Mouse (Mus musculus) kidney, embryonic 16.5 days (tissue): ENCODE measurements around the gene Met. TPM values are rescaled to one million over a fixed set of nuclear protein-coding genes. Genes with fewer than 3 reads are reported as not detected.

Experiments
- ATAC-seq: fragments of 200-750 bp; cut with Nextera tagmentation; 2 replicates; pipeline ENCODE4 v1.8.0; 2017; ENCODE audit warnings: moderate TSS enrichment; ENCODE audit not compliant: low FRiP score, low TSS enrichment
- H3K27ac ChIP-seq: fragments of 300-500 bp; sonication (generic); 2 replicates; pipeline ENCODE4 v1.5.1; 2014; ENCODE audit warnings: low read length
- H3K27me3 ChIP-seq: fragments of 300-500 bp; sonication (generic); 2 replicates; pipeline ENCODE4 v1.6.1; 2014; ENCODE audit warnings: low read length, control low read depth, mixed read lengths; ENCODE audit not compliant: insufficient read depth
- H3K36me3 ChIP-seq: fragments of 300-500 bp; sonication (generic); 2 replicates; pipeline ENCODE4 v1.6.1; 2014; ENCODE audit warnings: low read length, control low read depth, mixed read lengths; ENCODE audit not compliant: insufficient read depth
- H3K4me1 ChIP-seq: fragments of 300-500 bp; sonication (generic); 2 replicates; pipeline ENCODE4 v1.6.1; 2014; ENCODE audit warnings: low read length, control low read depth, mixed read lengths; ENCODE audit not compliant: insufficient read depth
- H3K4me2 ChIP-seq: fragments of 300-500 bp; sonication (generic); replicated peaks from 2 replicates; pipeline ENCODE4 v1.6.1; 2014; ENCODE audit warnings: low read depth, low read length
- H3K4me3 ChIP-seq: fragments of 300-500 bp; sonication (generic); 2 replicates; pipeline ENCODE4 v1.5.1; 2014; ENCODE audit warnings: mild to moderate bottlenecking, low read length
- H3K9ac ChIP-seq: fragments of 300-500 bp; sonication (generic); replicated peaks from 2 replicates; pipeline ENCODE4 v1.6.1; 2014; ENCODE audit warnings: low read length
- H3K9me3 ChIP-seq: fragments of 300-500 bp; sonication (generic); 2 replicates; pipeline ENCODE4 v1.6.1; 2016; ENCODE audit warnings: low read length, control low read depth
- WGBS: fragments of 180-500 bp; shearing (Covaris S2); extraction: QIAGEN DNeasy Blood & Tissue Kit; methylation state at CpG from one replicate; pipeline ENCODE4 v1.1.7; 2014; 5-methylcytosine and 5-hydroxymethylcytosine counted together
- polyA plus RNA-seq: library from polyadenylated mRNA; unstranded; fragments of >200 nt; fragmentation: Nextera tagmentation; extraction: Ambion mirVana; gene quantifications from 2 replicates; pipeline ENCODE4 v1.2.1, GENCODE M21; 2015

Gene Met
- polyA plus RNA-seq, 1 experiment from 2014 or later: 18.5 TPM

DNA sequence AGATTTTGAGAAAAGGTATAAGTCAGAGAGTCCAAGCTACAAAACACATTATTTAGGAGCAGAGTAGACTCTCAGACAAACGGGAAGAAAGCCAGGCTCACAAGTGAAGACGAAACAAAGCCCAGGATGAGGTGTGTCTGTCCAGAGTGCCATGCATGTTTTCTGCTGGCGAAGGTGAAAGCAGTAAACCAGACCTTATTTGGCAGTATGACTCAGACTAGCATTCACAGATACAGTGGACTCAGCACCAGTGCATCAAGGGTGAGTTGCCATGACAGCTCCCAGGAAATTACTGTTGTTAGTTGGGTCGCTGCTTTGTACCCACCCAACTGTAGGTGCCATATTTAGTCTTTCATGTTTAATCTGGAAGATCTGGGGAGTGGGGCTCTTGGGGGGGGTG lies 149.1 kb downstream of the Met start:
- no peaks in the 10 kb centered on the region for H3K4me1 ChIP-seq
- no peaks in the 10 kb centered on the region for H3K9me3 ChIP-seq
- no peak for ATAC-seq
- WGBS: 88% methylated on average over 4 of the region's 4 CpGs
- no peaks in the 10 kb centered on the region for H3K27me3 ChIP-seq
- no peak overlapping the region for H3K4me3 ChIP-seq
- H3K4me2 ChIP-seq: no peak overlapping the region
- no peaks in the 10 kb centered on the region for H3K36me3 ChIP-seq
- no peak overlapping the region for H3K9ac ChIP-seq
- no peak overlapping the region for H3K27ac ChIP-seq

DNA sequence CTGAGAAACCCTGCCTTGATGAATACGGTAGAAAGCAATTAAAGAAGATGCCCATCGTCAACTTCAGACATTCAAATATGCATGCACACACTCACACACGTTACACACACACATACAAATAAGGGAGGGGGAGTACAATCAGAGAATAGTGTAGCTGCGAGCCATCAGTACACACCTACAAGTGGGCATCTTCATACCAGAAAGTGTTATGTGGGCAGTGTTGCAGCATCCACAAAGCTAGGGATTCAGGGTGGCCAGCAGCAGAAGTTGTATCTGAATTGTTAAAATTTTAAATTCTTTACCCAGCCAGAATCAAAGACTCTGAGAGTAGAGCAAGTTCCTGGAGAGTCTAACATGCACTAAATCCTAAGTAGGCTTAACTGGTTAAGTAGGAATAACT lies 157.2 kb downstream of the Met start:
- H3K4me2 ChIP-seq: no peak overlapping the region
- H3K9ac ChIP-seq: no peak overlapping the region
- no peaks in the 10 kb centered on the region for H3K4me1 ChIP-seq
- no peaks in the 10 kb centered on the region for H3K9me3 ChIP-seq
- no peak overlapping the region for H3K4me3 ChIP-seq
- H3K27me3 ChIP-seq: no peaks in the 10 kb centered on the region
- no peaks in the 10 kb centered on the region for H3K36me3 ChIP-seq
- no peak overlapping the region for H3K27ac ChIP-seq
- ATAC-seq: no peak
- 91% methylated on average over 4 of the region's 4 CpGs for WGBS

DNA sequence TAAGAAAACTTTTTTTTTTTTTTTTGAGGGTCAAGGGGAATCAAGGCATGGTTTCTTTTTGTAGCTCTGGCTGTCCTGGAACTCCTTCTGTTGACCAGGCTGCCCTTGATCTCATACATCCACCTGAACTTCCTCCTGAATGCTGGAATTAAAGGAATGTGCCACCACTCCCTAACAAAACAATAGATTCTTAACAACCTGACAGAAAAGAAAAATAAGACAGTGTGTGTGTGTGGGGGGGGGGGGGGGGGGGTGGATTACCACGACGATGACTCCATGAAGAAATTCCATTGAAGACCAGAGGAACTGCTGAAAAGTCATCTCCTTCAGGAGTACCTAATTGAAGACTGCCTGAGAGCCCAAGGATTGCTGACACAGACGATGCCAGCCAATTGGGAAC lies 157.8 kb downstream of the Met start:
- no peak overlapping the region for H3K9ac ChIP-seq
- no peak overlapping the region for H3K4me3 ChIP-seq
- no peaks in the 10 kb centered on the region for H3K4me1 ChIP-seq
- no peak overlapping the region for H3K27ac ChIP-seq
- no peaks in the 10 kb centered on the region for H3K27me3 ChIP-seq
- H3K4me2 ChIP-seq: no peak overlapping the region
- no peaks in the 10 kb centered on the region for H3K9me3 ChIP-seq
- no peaks in the 10 kb centered on the region for H3K36me3 ChIP-seq
- 61% methylated on average over 3 of the region's 3 CpGs for WGBS
- ATAC-seq: no peak

Other genes with a start within 250 kb of the Met start
- gene Cav2, start 182.6 kb upstream of the Met start, polyA plus RNA-seq: 38.1 and 40.9 TPM in 2 replicates
- gene Cav1, start 157.5 kb upstream of the Met start, polyA plus RNA-seq: 87.9 and 127 TPM in 2 replicates
- gene Capza2, start 172.4 kb downstream of the Met start, polyA plus RNA-seq: 218 and 238 TPM in 2 replicates
- gene St7, start 229.1 kb downstream of the Met start, polyA plus RNA-seq: 19.8 and 20.6 TPM in 2 replicates